Mouse (Mus musculus) MEL (cell line): Measurements from ENCODE around the gene Borcs5. TPM values are rescaled to one million over a fixed set of nuclear protein-coding genes. Genes with fewer than 3 reads are reported as not detected.
A peak's percentile ranks its signal among the peaks of the same experiment; 100 is the strongest.

Experiments
- DNase-seq: peaks from one replicate; pipeline ENCODE4 v3.0.0; 2011; ENCODE audit warnings: low read depth, low spot score
- H3K27ac ChIP-seq: 2 replicates; pipeline ENCODE4 v1.5.1; 2012; ENCODE audit warnings: low read depth, mild to moderate bottlenecking, control low read depth, low read length, moderate library complexity; ENCODE audit not compliant: control insufficient read depth
- H3K27me3 ChIP-seq, 2 experiments: fragments of 150-350 bp in 1 of 2; sonication (generic) in 1 of 2; 2 replicates each; pipeline ENCODE4 v1.6.1; 2012; ENCODE audit warnings: low read length in 2 of 2, mild to moderate bottlenecking in 2 of 2, improper control_type of control experiment in 1 of 2, moderate library complexity in 1 of 2; ENCODE audit not compliant: insufficient read depth in 2 of 2, control insufficient read depth in 1 of 2
- H3K36me3 ChIP-seq, 2 experiments: 2 replicates each; pipeline ENCODE4 v1.6.1; 2012 to 2014; ENCODE audit warnings: low read length in 2 of 2, improper control_type of control experiment in 1 of 2, inconsistent platforms in 1 of 2, mild to moderate bottlenecking in 1 of 2; ENCODE audit not compliant: insufficient read depth in 2 of 2, control insufficient read depth in 1 of 2
- H3K4me1 ChIP-seq, 2 experiments: fragments of 150-350 bp in 1 of 2; sonication (generic) in 1 of 2; 2 replicates each; pipeline ENCODE4 v1.6.1; 2012; ENCODE audit warnings: low read length in 2 of 2, improper control_type of control experiment in 1 of 2, mild to moderate bottlenecking in 1 of 2; ENCODE audit not compliant: insufficient read depth in 2 of 2, control insufficient read depth in 1 of 2
- H3K4me3 ChIP-seq, 2 experiments: fragments of 150-350 bp in 1 of 2; sonication (generic) in 1 of 2; 2 replicates each; pipeline ENCODE4 v1.5.1; 2012; ENCODE audit warnings: low read depth in 2 of 2, low read length in 2 of 2, mild to moderate bottlenecking in 2 of 2, moderate library complexity in 2 of 2, control low read depth in 1 of 2, improper control_type of control experiment in 1 of 2; ENCODE audit not compliant: control insufficient read depth in 1 of 2, insufficient read depth in 1 of 2
- H3K79me2 ChIP-seq: 2 replicates; pipeline ENCODE4 v1.6.1; 2012; ENCODE audit warnings: mild to moderate bottlenecking, low read length, moderate library complexity; ENCODE audit not compliant: control insufficient read depth, poor library complexity, insufficient read depth
- H3K9ac ChIP-seq: 2 replicates; pipeline ENCODE4 v1.6.1; 2012; ENCODE audit warnings: low read depth, mild to moderate bottlenecking, control low read depth, low read length, moderate library complexity; ENCODE audit not compliant: control insufficient read depth, poor library complexity, severe bottlenecking
- H3K9me3 ChIP-seq: fragments of 150-350 bp; sonication (generic); replicated peaks from 2 replicates; pipeline ENCODE4 v1.6.1; 2012; ENCODE audit warnings: mild to moderate bottlenecking, low read length, improper control_type of control experiment, moderate library complexity; ENCODE audit not compliant: insufficient read depth
- CHD1 ChIP-seq: IDR thresholded peaks from 2 replicates; pipeline ENCODE4 v1.6.1; 2012; ENCODE audit warnings: low read depth, mild to moderate bottlenecking, inconsistent platforms, low read length, improper control_type of control experiment
- CHD2 ChIP-seq: IDR thresholded peaks from 2 replicates; pipeline ENCODE4 v1.6.1; 2011; ENCODE audit warnings: low read length, improper control_type of control experiment
- E2F4 ChIP-seq: IDR thresholded peaks from 2 replicates; pipeline ENCODE4 v1.6.1; 2011; ENCODE audit warnings: low read depth, low read length, improper control_type of control experiment, borderline replicate concordance
- ELF1 ChIP-seq: IDR thresholded peaks from 2 replicates; pipeline ENCODE4 v1.6.1; 2014; ENCODE audit warnings: low read depth, mild to moderate bottlenecking, inconsistent platforms, low read length, improper control_type of control experiment, moderate library complexity
- JUND ChIP-seq: IDR thresholded peaks from 2 replicates; pipeline ENCODE4 v1.6.1; 2011; ENCODE audit warnings: low read depth, mild to moderate bottlenecking, improper control_type of control experiment, low read length
- KAT2A ChIP-seq: conservative IDR thresholded peaks from 2 replicates; pipeline ENCODE4 v1.6.1; 2012; ENCODE audit warnings: low read depth, low read length, improper control_type of control experiment, inconsistent platforms
- MEF2A ChIP-seq: IDR thresholded peaks from 2 replicates; pipeline ENCODE4 v1.6.1; 2014; ENCODE audit warnings: low read depth, mild to moderate bottlenecking, inconsistent platforms, low read length, improper control_type of control experiment; ENCODE audit not compliant: poor library complexity, insufficient replicate concordance, severe bottlenecking; ENCODE audit errors: extremely low read depth
- MYC ChIP-seq: IDR thresholded peaks from 2 replicates; pipeline ENCODE4 v1.6.1; 2011; ENCODE audit warnings: low read depth, mild to moderate bottlenecking, low read length, improper control_type of control experiment, moderate library complexity
- NELFE ChIP-seq: IDR thresholded peaks from 2 replicates; pipeline ENCODE4 v1.6.1; 2011; ENCODE audit warnings: low read depth, low read length, improper control_type of control experiment
- POLR2AphosphoS2 ChIP-seq: IDR thresholded peaks from 2 replicates; pipeline ENCODE4 v1.6.1; 2011; ENCODE audit warnings: low read length, improper control_type of control experiment
- RAD21 ChIP-seq: IDR thresholded peaks from 2 replicates; pipeline ENCODE4 v1.6.1; 2011; ENCODE audit warnings: mild to moderate bottlenecking, low read depth, low read length, improper control_type of control experiment
- SMC3 ChIP-seq: IDR thresholded peaks from 2 replicates; pipeline ENCODE4 v1.6.1; 2011; ENCODE audit warnings: low read depth, low read length, improper control_type of control experiment
- UBTF ChIP-seq: IDR thresholded peaks from 2 replicates; pipeline ENCODE4 v1.6.1; 2012; ENCODE audit warnings: low read depth, mild to moderate bottlenecking, inconsistent platforms, low read length, improper control_type of control experiment, moderate library complexity, borderline replicate concordance; ENCODE audit not compliant: insufficient read depth
- USF2 ChIP-seq, 2 experiments: IDR thresholded peaks; 2 replicates each; pipeline ENCODE4 v1.6.1; 2011 to 2012; ENCODE audit warnings: improper control_type of control experiment in 2 of 2, low read length in 2 of 2, borderline replicate concordance in 1 of 2, inconsistent platforms in 1 of 2, low read depth in 1 of 2, mild to moderate bottlenecking in 1 of 2; ENCODE audit not compliant: insufficient read depth in 1 of 2
- ZMIZ1 ChIP-seq: IDR thresholded peaks from 2 replicates; pipeline ENCODE4 v1.6.1; 2012; ENCODE audit warnings: low read depth, mild to moderate bottlenecking, inconsistent platforms, low read length, improper control_type of control experiment, moderate library complexity
- ZNF384 ChIP-seq: IDR thresholded peaks from 2 replicates; pipeline ENCODE4 v1.6.1; 2012; ENCODE audit warnings: low read depth, mild to moderate bottlenecking, inconsistent platforms, low read length, improper control_type of control experiment
- polyA plus RNA-seq, 2 experiments: library from polyadenylated mRNA; stranded (reverse) in 1 of 2; unstranded in 1 of 2; fragments of >175 nt in 1 of 2; fragments of >200 nt in 1 of 2; gene quantifications; 2 replicates each; pipeline versions ENCODE4 v1.2.1 to v1.2.4; 2012; ENCODE audit warnings: low replicate concordance in 2 of 2, low read depth in 1 of 2; ENCODE audit not compliant: insufficient read length in 2 of 2, insufficient read depth in 1 of 2, missing spikeins in 1 of 2
- total RNA-seq: library from RNA; depleted of rRNA; stranded (reverse); fragments of 300-350 nt; gene quantifications from 2 replicates; pipeline ENCODE4 v1.2.3, GENCODE M21; 2012

Gene Borcs5
- total and polyA plus RNA-seq, 3 experiments = 7.7 to 13.0 TPM; not detected in 1

DNA sequence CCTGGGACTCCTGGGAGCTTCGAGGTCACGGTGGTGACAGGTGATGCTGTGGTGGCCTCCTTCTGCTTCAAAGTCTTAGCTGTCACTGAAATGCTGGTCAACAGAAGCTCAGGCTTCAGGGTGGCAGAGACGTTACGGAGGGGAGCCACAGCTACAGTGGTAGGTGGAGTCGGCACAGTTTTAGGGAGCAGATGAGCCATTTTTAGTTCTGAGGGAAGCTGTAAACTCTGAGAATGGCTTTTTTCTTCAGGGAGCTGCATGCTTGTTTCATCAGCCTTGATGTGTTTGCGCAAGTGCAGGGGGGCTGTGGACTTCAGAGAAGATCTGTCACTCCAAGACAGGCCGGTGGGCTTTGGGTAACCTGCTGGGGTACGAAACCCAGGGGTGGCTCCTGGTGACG is 28.9 kb upstream of the Borcs5 start:
- Histone ChIP-seq H3K4me1 (peaks cover 0 to 7% of the 10 kb centered on the region in 2 experiments; a peak in 2 of 4 replicates), H3K79me2 (no peaks in the 10 kb centered on the region), H3K4me3 (no peak overlapping the region), H3K27ac (no peak overlapping the region), H3K9ac (no peak overlapping the region), H3K9me3 (no peaks in the 10 kb centered on the region), H3K27me3 (no peaks in the 10 kb centered on the region)
- no peak for TF ChIP-seq CHD2
- no peak for TF ChIP-seq ELF1
- no peak for TF ChIP-seq CHD1
- TF ChIP-seq RAD21 = no peak
- TF ChIP-seq ZMIZ1 = no peak
- no peak for TF ChIP-seq NELFE
- no peak for TF ChIP-seq ZNF384
- TF ChIP-seq SMC3 = no peak
- TF ChIP-seq, all 39 proteins: peak for 0
- no peak for DNase-seq
- peaks cover 0 to 3% of the 10 kb centered on the region in 2 experiments; a peak in 2 of 4 replicates for H3K36me3 ChIP-seq

- no peak for DNase-seq
- Histone ChIP-seq H3K79me2 (no peaks in the 10 kb centered on the region), H3K27ac (no peak overlapping the region)
Measured at GRCm38 (mm10) chr6:134611896-134612295, 27.4 kb upstream of the Borcs5 start.

GRCm38 (mm10) chr6:134614322-134614721 is 25.0 kb upstream of the Borcs5 start:
- Histone ChIP-seq H3K79me2 (no peaks in the 10 kb centered on the region), H3K27me3 (no peaks in the 10 kb centered on the region; a peak in 1 of 4 replicates), H3K9ac (no peak overlapping the region; the same call in 1 of the 2 replicates)
- TF ChIP-seq CHD1 (no peak), MEF2A (no peak), JUND (no peak), MYC (no peak), UBTF (no peak), POLR2AphosphoS2 (no peak), USF2 (IDR thresholded peaks at IDR 0.05; ENCODE audit: borderline replicate concordance in 1 of 2, insufficient read depth in 1 of 2, low read depth in 1 of 2, low read length in 2 of 2) (no peak), ELF1 (no peak), KAT2A (no peak), E2F4 (no peak)
- TF ChIP-seq, all 39 proteins: peak for 0
- no peaks in the 10 kb centered on the region for H3K9me3 ChIP-seq
- peak overlapping the region; percentile 30 to 74 for H3K4me3 ChIP-seq
- H3K36me3 ChIP-seq = peaks cover 0 to 3% of the 10 kb centered on the region in 2 experiments; a peak in 2 of 4 replicates
- DNase-seq = no peak
- H3K4me1 ChIP-seq = peaks cover 0 to 10% of the 10 kb centered on the region in 2 experiments; a peak in 2 of 4 replicates
- no peak overlapping the region for H3K27ac ChIP-seq

More at GRCm38 (mm10) chr6:134611896-134612295, 27.4 kb upstream of the Borcs5 start:
- peaks cover 0 to 3% of the 10 kb centered on the region in 2 experiments; a peak in 2 of 4 replicates for H3K36me3 ChIP-seq
- H3K27me3 ChIP-seq = no peaks in the 10 kb centered on the region
- no peak overlapping the region for H3K9ac ChIP-seq
- no peak overlapping the region for H3K4me3 ChIP-seq
- H3K4me1 ChIP-seq = peaks cover 0 to 10% of the 10 kb centered on the region in 2 experiments; a peak in 2 of 4 replicates
- TF ChIP-seq RAD21 (no peak), ELF1 (0 out of 2 replicates have a peak, but pooled peaks have one; percentile 12)
- H3K9me3 ChIP-seq = no peaks in the 10 kb centered on the region
